Mouse (Mus musculus): ENCODE measurements around the gene Olfr1199. TPM values are rescaled to one million over a fixed set of nuclear protein-coding genes. Genes with fewer than 3 reads are reported as not detected.

Gene Olfr1199
- total RNA-seq (2023), result not detected

DNA sequence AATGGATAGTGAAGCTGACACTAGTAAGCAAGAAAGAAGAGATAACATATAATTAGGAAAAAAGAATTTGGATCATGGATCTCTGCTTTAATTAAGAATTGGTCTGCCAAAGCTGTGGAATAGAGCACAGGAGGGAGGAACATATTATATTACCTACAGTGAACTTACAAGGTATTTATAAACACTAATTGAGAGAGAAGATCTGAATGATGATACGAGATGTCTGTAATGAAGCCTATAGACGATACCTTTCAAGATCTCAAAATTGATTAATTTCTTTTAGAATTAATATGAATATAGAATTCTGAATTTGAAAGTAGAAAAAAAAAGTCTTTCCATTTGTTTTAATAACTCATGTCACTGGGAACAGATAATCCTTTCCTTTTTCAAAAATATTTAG, at the start of gene Olfr1199:
Gene Olfr1199, minus strand, starts transcription at position 101 of the 400 bp plus-strand sequence.

DNA sequence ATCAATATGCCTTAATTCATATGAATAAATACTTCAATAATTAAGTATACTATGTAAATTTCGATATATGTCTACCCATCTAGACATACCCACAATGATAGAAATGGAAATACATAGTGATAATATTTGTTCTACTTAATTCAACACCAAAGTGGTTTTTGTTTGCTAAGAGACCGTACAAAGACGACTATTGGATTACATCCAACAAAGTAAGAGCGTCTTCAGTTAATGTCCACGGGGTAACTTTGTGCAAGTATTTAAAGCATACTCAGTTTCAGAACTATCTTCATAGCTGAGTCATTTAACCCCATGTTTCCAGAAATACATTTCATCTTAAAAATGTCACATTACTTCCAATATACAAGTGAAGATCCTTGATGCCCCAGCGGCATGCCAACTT, 32.5 kb upstream of the Olfr1199 start, which contains the start of gene Olfr1201:
Gene Olfr1201, plus strand, starts transcription at position 301 of the 400 bp plus-strand sequence.

DNA sequence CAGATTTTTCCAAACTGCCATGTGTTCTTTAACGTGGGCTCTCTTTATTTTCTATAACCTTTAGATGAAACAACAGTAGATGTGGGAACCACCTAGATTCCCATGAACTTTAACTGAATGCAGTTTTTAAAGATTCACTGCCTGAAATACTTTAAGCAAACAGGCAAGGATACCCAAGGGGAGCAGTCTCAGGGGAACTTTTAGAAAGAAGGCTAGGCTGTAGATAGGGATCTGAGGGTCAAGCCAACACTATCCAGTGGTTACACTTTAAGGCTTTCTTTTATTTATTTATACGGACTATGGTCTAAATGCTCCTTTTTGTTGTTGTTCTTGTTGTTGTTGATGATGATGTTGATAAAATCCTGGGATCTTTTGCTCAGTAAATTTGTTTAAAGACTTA, 10.1 kb upstream of the Olfr1199 start, which contains the start of gene Olfr1200:
Gene Olfr1200, minus strand, starts transcription at position 101 of the 400 bp plus-strand sequence.

DNA sequence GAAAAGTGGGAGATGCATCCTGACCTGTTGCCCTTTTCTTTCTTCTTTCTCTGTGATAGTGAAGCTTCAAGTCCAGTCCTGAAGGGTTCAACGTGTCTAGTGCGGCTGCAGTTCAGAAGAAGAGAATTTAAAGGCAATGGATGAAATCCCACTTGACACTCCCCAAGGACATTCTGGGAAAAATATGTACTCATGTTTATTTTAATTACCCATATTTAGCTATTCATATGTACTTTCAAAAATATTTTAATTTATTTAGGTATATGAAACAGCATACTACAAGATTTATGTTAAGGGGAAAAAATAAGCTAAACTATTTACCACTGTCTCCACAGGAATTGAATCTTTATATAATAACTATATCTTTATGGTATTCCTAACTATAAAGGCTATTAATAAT, 9.0 kb downstream of the Olfr1199 start, which contains the start of gene Olfr1198:
Gene Olfr1198, minus strand, starts transcription at position 101 of the 400 bp plus-strand sequence.

DNA sequence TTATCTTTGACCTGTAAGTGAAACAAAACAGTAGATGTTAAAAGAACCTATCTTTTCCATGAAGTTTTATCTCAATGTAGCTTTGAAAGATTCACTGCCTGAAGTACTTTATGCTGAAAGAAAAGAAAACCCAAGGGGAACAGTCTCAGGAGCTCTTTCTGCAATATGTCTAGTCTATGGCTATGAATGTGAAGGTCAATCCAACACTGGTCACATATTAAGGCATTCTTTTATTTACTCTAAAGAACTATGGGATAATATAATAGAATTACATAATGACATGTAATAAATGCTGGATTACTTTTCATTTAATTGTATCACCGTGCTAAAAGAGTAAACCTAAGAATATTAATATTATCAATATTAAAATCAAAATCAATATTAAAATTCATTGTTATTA, 28.0 kb downstream of the Olfr1199 start, which contains the start of gene Olfr1197:
Gene Olfr1197, minus strand, starts transcription at position 101 of the 400 bp plus-strand sequence.

DNA sequence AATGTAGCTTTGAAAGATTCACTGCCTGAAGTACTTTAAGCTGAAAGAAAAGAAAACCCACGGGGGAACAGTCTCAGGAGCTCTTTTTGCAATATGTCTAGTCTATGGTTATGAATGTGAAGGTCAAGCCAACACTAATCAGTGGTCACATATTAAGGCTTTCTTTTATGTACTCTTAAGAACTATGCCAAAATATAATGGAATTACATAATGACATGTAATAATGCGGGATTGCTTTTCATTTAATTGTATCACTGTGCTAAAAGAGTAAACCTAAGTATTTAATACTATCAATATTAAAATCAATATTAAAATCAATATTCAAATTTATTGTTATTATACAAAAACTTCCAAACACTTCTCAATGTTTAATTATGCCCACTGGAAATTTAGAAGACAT, 55.8 kb downstream of the Olfr1199 start, which contains the start of gene Olfr1196:
Gene Olfr1196, minus strand, starts transcription at position 101 of the 400 bp plus-strand sequence.

Other genes with a start within 250 kb of the Olfr1199 start
- gene Olfr1186, start 241.9 kb downstream of the Olfr1199 start, total RNA-seq (2023), result not detected
- gene Olfr1188, start 203.5 kb downstream of the Olfr1199 start, total RNA-seq (2023), result not detected
- not detected for gene Olfr1189, start 174.0 kb downstream of the Olfr1199 start, total RNA-seq (2023)
- under 1 TPM in 1 of 2 experiments, not detected in 1; 0.09 TPM for gene Olfr1191-ps1, start 119.9 kb downstream of the Olfr1199 start, total RNA-seq (2023)
- not detected for gene Olfr1192-ps1, start 112.0 kb downstream of the Olfr1199 start, total RNA-seq (2023)
- gene Olfr1193, start 84.8 kb downstream of the Olfr1199 start, total RNA-seq (2023), result not detected
- not detected for gene Olfr1195, start 71.3 kb downstream of the Olfr1199 start, total RNA-seq (2023)
- gene Olfr1196, start 55.9 kb downstream of the Olfr1199 start, total RNA-seq (2023), result not detected
- gene Olfr1197, start 28.1 kb downstream of the Olfr1199 start, total RNA-seq (2023), result not detected
- gene Olfr1198, start 9.1 kb downstream of the Olfr1199 start, total RNA-seq (2023), result not detected
- not detected for gene Olfr1200, start 10.0 kb upstream of the Olfr1199 start, total RNA-seq (2023)
- gene Olfr1201, start 32.6 kb upstream of the Olfr1199 start, total RNA-seq (2023), result not detected
- gene Olfr1202, start 54.0 kb upstream of the Olfr1199 start, total RNA-seq (2023), result not detected
- not detected for gene Olfr1205, start 69.3 kb upstream of the Olfr1199 start, total RNA-seq (2023)
- not detected for gene Olfr1204, start 88.8 kb upstream of the Olfr1199 start, total RNA-seq (2023)
- not detected for gene Olfr1206, start 102.8 kb upstream of the Olfr1199 start, total RNA-seq (2023)
- not detected for gene Olfr1208, start 141.8 kb upstream of the Olfr1199 start, total RNA-seq (2023)
- not detected for gene Olfr1209, start 154.7 kb upstream of the Olfr1199 start, total RNA-seq (2023)
- gene Olfr1211, start 177.6 kb upstream of the Olfr1199 start, total RNA-seq (2023), result not detected
- gene Olfr1212, start 193.5 kb upstream of the Olfr1199 start, total RNA-seq (2023), result not detected
- not detected for gene Gm13762, start 219.8 kb upstream of the Olfr1199 start, total RNA-seq (2023)
- gene Olfr1214, start 232.2 kb upstream of the Olfr1199 start, total RNA-seq (2023), result not detected
- not detected for gene Olfr1215, start 246.5 kb upstream of the Olfr1199 start, total RNA-seq (2023)

Data from neutrophil, adult 59 days (primary cell).